Mouse (Mus musculus): ENCODE results near the gene Rrnad1.

- TF ChIP-seq MAX (IDR thresholded peaks at IDR 0.05; ENCODE audit: low read length) (no peak), POLR2A (IDR thresholded peaks at IDR 0.05; ENCODE audit: control insufficient read depth in 1 of 2, insufficient read depth in 1 of 2, low read depth in 1 of 2, low read length in 2 of 2, poor library complexity in 1 of 2) (no peak), CTCF (IDR thresholded peaks at IDR 0.05 in 2 of 3, conservative IDR thresholded peaks at IDR 0.05 in 1 of 3; ENCODE audit: control insufficient read depth in 1 of 3, insufficient read depth in 1 of 3, low read depth in 2 of 3, low read length in 3 of 3, poor library complexity in 1 of 3, severe bottlenecking in 1 of 3) (no peak), JUND (IDR thresholded peaks at IDR 0.05; ENCODE audit: low read depth, low read length) (no peak), KAT2A (conservative IDR thresholded peaks at IDR 0.05; ENCODE audit: low read depth, low read length) (no peak), POLR2AphosphoS5 (IDR thresholded peaks at IDR 0.05; ENCODE audit: borderline replicate concordance, low read depth, low read length) (no peak)
These were observed 37.1 kb downstream of the Rrnad1 start for GRCm38 (mm10) chr3:87893367-87893905.
